Mouse (Mus musculus) heart, embryonic 15.5 days (tissue): ENCODE data around the gene Tspear. TPM values are rescaled to one million over a fixed set of nuclear protein-coding genes. Genes with fewer than 3 reads are reported as not detected.
A peak's percentile ranks its signal among the peaks of the same experiment; 100 is the strongest.
"Not testable (repeated sequence)": the region's sequence is repeated elsewhere in the genome, so short reads cannot be mapped to it uniquely, and the experiment has no call there.

Source experiments
- ATAC-seq: fragments of 200-750 bp; cut with Nextera tagmentation; replicated peaks from 2 replicates; pipeline ENCODE4 v1.8.0; 2017; ENCODE audit warnings: low read depth, moderate TSS enrichment; ENCODE audit not compliant: insufficient number of reproducible peaks, insufficient read depth, low FRiP score
- H3K27ac ChIP-seq: fragments of 300-500 bp; sonication (generic); 2 replicates; pipeline ENCODE4 v1.5.1; 2015; ENCODE audit warnings: mild to moderate bottlenecking, inconsistent platforms
- H3K27me3 ChIP-seq: fragments of 300-500 bp; sonication (generic); 2 replicates; pipeline ENCODE4 v1.6.1; 2015; ENCODE audit warnings: inconsistent platforms
- H3K36me3 ChIP-seq: fragments of 300-500 bp; sonication (generic); 2 replicates; pipeline ENCODE4 v1.6.1; 2015; ENCODE audit warnings: mild to moderate bottlenecking, inconsistent platforms
- H3K4me1 ChIP-seq: fragments of 300-500 bp; sonication (generic); replicated peaks from 2 replicates; pipeline ENCODE4 v1.6.1; 2015; ENCODE audit warnings: inconsistent platforms
- H3K4me2 ChIP-seq: fragments of 300-500 bp; sonication (generic); 2 replicates; pipeline ENCODE4 v1.6.1; 2015; ENCODE audit warnings: inconsistent platforms, mild to moderate bottlenecking, moderate library complexity
- H3K4me3 ChIP-seq: fragments of 300-500 bp; sonication (generic); 2 replicates; pipeline ENCODE4 v1.5.1; 2015; ENCODE audit warnings: mild to moderate bottlenecking, inconsistent platforms
- H3K9ac ChIP-seq: fragments of 300-500 bp; sonication (generic); 2 replicates; pipeline ENCODE4 v1.6.1; 2015; ENCODE audit warnings: mild to moderate bottlenecking, inconsistent platforms
- H3K9me3 ChIP-seq: fragments of 300-500 bp; sonication (generic); replicated peaks from 2 replicates; pipeline ENCODE4 v1.6.1; 2016; ENCODE audit warnings: inconsistent platforms
- WGBS: fragments of 180-500 bp; shearing (Covaris S2); methylation state at CpG from one replicate; pipeline ENCODE4 v1.1.7; 2015; ENCODE audit warnings: mixed read lengths; 5-methylcytosine and 5-hydroxymethylcytosine counted together
- polyA plus RNA-seq: library from polyadenylated mRNA; unstranded; fragments of >200 nt; fragmentation: Nextera tagmentation; extraction: Ambion mirVana; gene quantifications from 2 replicates; pipeline ENCODE4 v1.2.1, GENCODE M21; 2015

Tspear gene
- polyA plus RNA-seq, 1 experiment from 2014 or later, result not detected

DNA sequence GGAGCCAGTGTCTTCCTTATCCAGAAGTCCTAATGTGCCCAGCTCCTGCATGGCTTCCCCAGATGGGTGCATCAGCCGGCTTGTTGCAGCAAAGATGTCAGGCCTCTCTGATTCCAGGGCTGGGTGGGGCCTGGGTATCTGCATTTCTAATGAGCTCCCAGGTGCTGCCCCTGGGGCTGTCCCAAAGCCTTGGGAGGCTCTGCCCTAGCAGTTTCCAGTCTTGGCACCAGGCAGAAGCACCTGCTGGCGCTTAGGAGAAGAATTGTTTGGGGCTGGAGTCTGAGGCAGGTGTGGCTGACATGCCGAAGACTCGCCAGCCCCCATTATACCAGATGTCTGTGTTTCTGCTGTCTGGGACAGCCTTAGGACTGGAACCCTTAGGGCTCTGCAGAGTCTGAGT lies 15.7 kb upstream of the Tspear start:
- Histone ChIP-seq H3K9ac (no peak overlapping the region), H3K27me3 (peaks cover 9% of the 10 kb centered on the region), H3K4me2 (no peak overlapping the region), H3K9me3 (no peaks in the 10 kb centered on the region), H3K4me1 (no peaks in the 10 kb centered on the region), H3K27ac (no peak overlapping the region), H3K4me3 (no peak overlapping the region), H3K36me3 (no peaks in the 10 kb centered on the region)
- WGBS, result 75% methylated on average over 4 of the region's 4 CpGs
- ATAC-seq, result no peak

DNA sequence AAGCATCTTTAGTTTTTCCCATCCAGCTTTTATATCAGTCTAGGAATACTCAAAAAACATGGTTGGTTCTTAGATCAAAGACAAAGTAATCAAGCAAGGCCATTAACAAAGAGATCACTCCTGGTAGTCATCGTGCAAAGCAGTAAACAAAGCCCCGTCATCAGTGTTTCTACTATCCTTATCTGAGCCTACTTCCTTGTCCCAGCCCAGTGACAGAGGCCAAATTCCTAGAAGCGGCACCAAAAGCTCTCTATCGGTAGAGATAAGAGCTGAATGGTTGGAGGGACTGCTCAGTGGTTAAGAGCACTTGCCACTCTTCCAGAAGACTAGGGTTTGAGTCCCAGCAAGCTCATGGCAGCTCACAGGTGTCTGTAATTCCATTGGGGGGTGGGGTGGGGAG lies 14.8 kb upstream of the Tspear start:
- WGBS, result 16% methylated on average over 4 of the region's 4 CpGs

DNA sequence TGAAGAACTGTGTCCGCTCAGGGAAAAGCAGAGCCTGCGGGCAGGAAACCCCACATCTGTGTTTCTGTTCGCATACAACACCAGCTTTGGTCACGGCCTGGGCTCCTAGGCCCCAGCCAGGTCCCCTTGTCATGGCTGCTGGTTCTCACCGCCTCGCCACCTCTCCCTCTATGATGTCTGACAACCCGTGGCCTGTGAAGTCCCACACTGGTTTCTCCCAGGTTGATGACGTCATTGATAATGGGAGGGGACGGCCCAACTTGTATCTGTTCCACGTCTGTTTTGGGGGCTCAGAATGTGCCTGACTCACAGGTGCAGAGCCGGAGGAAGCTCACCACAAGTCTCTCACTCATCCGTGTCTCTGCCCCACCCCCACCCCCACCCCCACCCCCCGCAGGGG lies 12.6 kb upstream of the Tspear start:
- no peak overlapping the region for H3K4me3 ChIP-seq
- H3K4me1 ChIP-seq, result peaks cover 8% of the 10 kb centered on the region
- H3K9me3 ChIP-seq, result no peaks in the 10 kb centered on the region
- no peak overlapping the region for H3K9ac ChIP-seq
- H3K27me3 ChIP-seq, result peaks cover 36% of the 10 kb centered on the region
- H3K4me2 ChIP-seq, result no peak overlapping the region
- no peaks in the 10 kb centered on the region for H3K36me3 ChIP-seq
- ATAC-seq, result no peak
- 52% methylated on average over 13 of the region's 13 CpGs for WGBS
- no peak overlapping the region for H3K27ac ChIP-seq

More for the DNA sequence above, 14.8 kb upstream of the Tspear start:
- no peaks in the 10 kb centered on the region for H3K4me1 ChIP-seq
- H3K27ac ChIP-seq, result no peak overlapping the region
- H3K27me3 ChIP-seq, result peaks cover 17% of the 10 kb centered on the region
- no peak overlapping the region for H3K9ac ChIP-seq
- no peak overlapping the region for H3K4me3 ChIP-seq
- no peak overlapping the region for H3K4me2 ChIP-seq
- H3K9me3 ChIP-seq, result no peaks in the 10 kb centered on the region
- no peak for ATAC-seq
- H3K36me3 ChIP-seq, result no peaks in the 10 kb centered on the region

DNA sequence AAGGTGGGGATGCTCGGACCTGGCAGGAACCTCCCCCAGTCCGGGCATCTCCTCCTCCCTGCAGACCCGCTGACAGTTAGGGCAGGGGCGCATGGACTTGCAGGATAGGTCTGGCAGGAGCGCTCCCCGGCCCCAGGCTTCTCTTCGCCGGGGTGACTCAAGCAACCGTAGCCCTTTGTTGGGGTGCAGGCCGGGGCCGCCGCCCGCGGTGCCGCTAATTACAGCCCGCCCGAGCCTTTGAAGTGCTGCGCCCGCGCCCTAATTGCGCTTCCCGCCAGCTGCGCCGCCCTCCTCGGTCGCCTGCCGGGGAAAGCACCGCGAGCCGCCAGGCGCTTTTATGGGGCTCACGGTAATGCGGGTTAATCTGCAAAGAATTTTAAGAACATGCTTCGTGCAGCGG lies 8.8 kb upstream of the Tspear start:
- Histone ChIP-seq H3K27me3 (peaks cover 57% of the 10 kb centered on the region), H3K4me3 (peak overlapping the region; percentile 37)
- ATAC-seq, result no peak

DNA sequence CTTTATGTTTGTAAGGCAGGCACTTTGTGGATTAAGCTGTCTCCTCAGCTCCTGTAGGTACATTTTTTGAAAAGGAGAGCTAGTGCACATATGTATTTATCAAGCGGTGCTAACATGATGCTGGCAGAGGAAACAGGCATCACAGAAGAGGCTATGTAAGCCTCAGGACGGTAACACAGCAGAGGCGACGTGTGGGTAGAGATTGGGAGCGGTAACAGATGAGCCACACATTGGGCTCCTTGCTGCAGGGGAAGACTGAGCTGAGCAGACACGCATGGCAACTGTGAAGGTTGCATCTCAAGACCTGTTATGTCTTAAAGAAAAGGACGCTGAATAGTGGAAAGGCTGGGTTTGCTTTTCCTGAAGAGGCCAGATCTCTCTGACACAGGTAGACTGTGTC lies 3.4 kb upstream of the Tspear start:
- H3K36me3 ChIP-seq, result no peaks in the 10 kb centered on the region
- H3K27ac ChIP-seq, result no peak overlapping the region
- 60% methylated on average over 7 of the region's 7 CpGs for WGBS
- no peak overlapping the region for H3K4me3 ChIP-seq
- peaks cover 79% of the 10 kb centered on the region for H3K27me3 ChIP-seq
- no peak overlapping the region for H3K4me2 ChIP-seq
- no peak overlapping the region for H3K9ac ChIP-seq
- no peak for ATAC-seq
- no peaks in the 10 kb centered on the region for H3K9me3 ChIP-seq
- H3K4me1 ChIP-seq, result peaks cover 9% of the 10 kb centered on the region

More for the DNA sequence above, 8.8 kb upstream of the Tspear start:
- Histone ChIP-seq H3K4me2 (peak overlapping the region; percentile 61), H3K36me3 (no peaks in the 10 kb centered on the region), H3K27ac (no peak overlapping the region), H3K9ac (peak overlapping the region; percentile 17; the same call in 1 of the 2 replicates), H3K4me1 (peaks cover 8% of the 10 kb centered on the region), H3K9me3 (no peaks in the 10 kb centered on the region)
- WGBS, result 1% methylated on average over 35 of the region's 35 CpGs

DNA sequence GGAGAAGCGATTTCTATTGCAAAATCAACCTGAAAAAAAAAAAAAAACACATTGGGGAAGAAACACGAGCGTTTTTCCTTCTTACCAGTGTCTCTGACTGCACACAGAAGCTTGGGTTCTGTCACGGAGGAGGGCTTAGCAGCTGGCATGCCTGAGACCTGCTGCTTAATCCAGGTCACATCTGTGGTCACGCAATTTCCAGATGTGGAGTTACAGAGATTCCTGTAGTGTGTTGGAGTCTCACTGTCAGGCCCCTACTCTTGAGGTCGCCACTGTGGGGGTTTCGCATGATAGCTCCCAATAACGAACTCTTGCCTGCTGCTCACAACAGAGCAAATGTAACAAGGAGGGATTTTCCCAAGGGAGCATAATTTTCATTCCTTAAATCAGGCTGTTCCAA lies 2.2 kb upstream of the Tspear start:
- no peak overlapping the region for H3K27ac ChIP-seq
- H3K36me3 ChIP-seq, result no peaks in the 10 kb centered on the region
- no peak overlapping the region for H3K4me2 ChIP-seq
- peaks cover 9% of the 10 kb centered on the region for H3K4me1 ChIP-seq
- no peak overlapping the region for H3K9ac ChIP-seq
- H3K4me3 ChIP-seq, result no peak overlapping the region
- peaks cover 79% of the 10 kb centered on the region for H3K27me3 ChIP-seq
- WGBS, result 40% methylated on average over 8 of the region's 8 CpGs
- ATAC-seq, result no peak
- H3K9me3 ChIP-seq, result no peaks in the 10 kb centered on the region

DNA sequence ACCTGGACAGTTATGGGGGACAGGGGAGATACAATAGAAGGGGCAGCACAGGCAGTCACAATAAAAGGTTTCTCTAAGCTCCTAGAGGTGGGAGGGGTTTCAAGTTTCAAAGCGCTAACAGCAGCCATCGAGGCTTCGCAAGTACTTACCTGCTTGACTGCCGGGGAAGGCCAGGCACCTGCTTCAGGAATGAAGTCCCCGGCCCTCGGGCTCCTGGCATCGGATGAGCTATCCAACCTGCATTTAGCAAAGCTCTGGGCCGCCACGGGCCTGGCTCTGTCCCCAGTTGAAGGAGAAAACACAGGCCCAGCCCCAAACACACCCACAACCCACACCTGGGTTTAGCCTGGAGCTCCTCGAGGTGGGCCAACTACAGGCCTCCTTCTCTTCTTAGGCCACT lies 652 bp downstream of the Tspear start:
- no peak overlapping the region for H3K9ac ChIP-seq
- no peak overlapping the region for H3K4me2 ChIP-seq
- H3K27ac ChIP-seq, result no peak overlapping the region
- H3K4me1 ChIP-seq, result peaks cover 9% of the 10 kb centered on the region
- no peaks in the 10 kb centered on the region for H3K9me3 ChIP-seq
- no peak for ATAC-seq
- H3K4me3 ChIP-seq, result no peak overlapping the region
- 38% methylated on average over 10 of the region's 10 CpGs for WGBS
- H3K36me3 ChIP-seq, result no peaks in the 10 kb centered on the region
- peaks cover 77% of the 10 kb centered on the region for H3K27me3 ChIP-seq

DNA sequence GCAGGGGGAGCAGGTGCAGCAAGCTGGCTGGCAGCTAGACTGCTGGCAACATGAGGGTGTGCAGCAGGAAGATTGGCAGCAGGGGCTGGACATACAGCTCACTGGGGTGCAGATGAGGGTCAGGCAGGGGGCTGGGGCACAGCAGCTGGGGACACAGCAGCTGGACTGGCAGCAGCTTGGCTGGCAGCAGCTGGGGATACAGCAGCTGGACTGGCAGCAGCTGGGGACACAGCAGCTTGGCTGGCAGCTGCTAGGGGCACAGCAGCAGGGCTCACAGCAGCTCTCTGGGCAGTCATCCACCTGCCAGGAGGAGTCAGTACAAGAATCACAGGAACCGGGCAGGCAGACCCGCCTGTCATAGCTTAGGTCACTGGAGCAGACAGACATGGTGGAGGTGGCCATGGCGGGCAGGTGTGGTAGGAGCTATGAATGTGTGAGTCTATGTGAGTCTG lies 4.0 kb downstream of the Tspear start, which contains the start of gene Gm19402:
TSS of gene Gm19402 (minus strand) at position 402 of the 452 bp plus-strand sequence.
- 80% methylated on average over 3 of the region's 3 CpGs for WGBS

DNA sequence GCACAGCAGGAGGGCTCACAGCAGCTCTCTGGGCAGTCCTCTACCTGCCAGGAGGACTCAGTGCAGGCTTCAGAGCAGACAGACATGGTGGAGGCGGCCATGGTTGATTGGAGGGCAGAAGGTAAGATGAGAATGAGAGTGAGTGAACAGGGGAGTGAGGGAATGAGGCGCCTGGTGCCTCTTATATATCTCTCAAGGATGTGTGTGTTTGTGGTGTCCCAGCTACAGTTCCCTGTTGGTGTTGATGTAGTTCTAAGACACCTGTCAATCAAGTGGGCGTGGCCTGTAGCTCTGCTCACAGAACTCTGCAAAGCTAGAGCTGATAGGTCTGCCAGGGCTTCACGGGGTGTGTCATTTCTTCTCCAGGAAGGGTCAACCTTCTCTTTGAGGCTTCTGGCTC lies 10.8 kb downstream of the Tspear start, which contains the start of gene Gm9508:
TSS of gene Gm9508 (minus strand) at position 101 of the 400 bp plus-strand sequence.
- Histone ChIP-seq H3K4me2 (no peak within 1 kb of the TSS), H3K4me1 (no peaks in the 10 kb centered on the region), H3K9me3 (no peaks in the 10 kb centered on the region), H3K27me3 (0 out of 2 replicates have a peak, but pooled peaks cover 3% of the 10 kb centered on the region), H3K4me3 (no peak within 1 kb of the TSS), H3K9ac (no peak within 1 kb of the TSS), H3K27ac (no peak within 1 kb of the TSS), H3K36me3 (no peaks in the 10 kb centered on the region)
- WGBS, result 34% methylated on average over 4 of the region's 4 CpGs
- ATAC-seq, result no peak

More for the DNA sequence above, 4.0 kb downstream of the Tspear start, which contains the start of gene Gm19402:
- not testable (repeated sequence) for H3K4me3 ChIP-seq, H3K4me2 ChIP-seq, H3K9me3 ChIP-seq, ATAC-seq, H3K36me3 ChIP-seq, H3K27ac ChIP-seq, H3K9ac ChIP-seq, H3K4me1 ChIP-seq
- peaks cover 50% of the 10 kb centered on the region for H3K27me3 ChIP-seq

DNA sequence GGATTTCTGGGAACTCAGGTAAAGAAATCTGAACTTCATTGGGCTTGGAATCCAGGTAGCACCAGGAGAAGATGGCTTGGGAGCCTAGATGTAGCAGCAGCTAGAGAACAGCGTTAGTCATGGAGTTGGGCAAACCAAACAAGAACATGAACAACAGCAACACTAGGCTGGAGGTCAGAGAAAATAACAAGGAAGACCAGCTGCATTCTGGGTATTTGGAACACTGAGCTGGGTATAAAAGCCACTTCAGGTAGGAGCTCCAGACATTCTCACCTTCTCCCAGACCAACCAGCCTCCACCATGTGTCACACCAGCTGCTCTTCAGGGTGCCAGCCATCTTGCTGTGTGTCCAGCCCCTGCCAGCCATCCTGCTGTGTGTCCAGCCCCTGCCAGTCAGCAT lies 20.0 kb downstream of the Tspear start, which contains the start of gene Gm10272:
TSS of gene Gm10272 (plus strand) at position 301 of the 400 bp plus-strand sequence.
- H3K9ac ChIP-seq, result no peak within 1 kb of the TSS
- WGBS, result 90% methylated on average over 1 of the region's 1 CpGs
- H3K36me3 ChIP-seq, result no peaks in the 10 kb centered on the region
- no peak within 1 kb of the TSS for H3K27ac ChIP-seq
- no peak within 1 kb of the TSS for H3K4me2 ChIP-seq
- no peaks in the 10 kb centered on the region for H3K27me3 ChIP-seq
- no peak within 1 kb of the TSS for H3K4me3 ChIP-seq
- H3K4me1 ChIP-seq, result no peaks in the 10 kb centered on the region
- ATAC-seq, result no peak
- H3K9me3 ChIP-seq, result no peaks in the 10 kb centered on the region

DNA sequence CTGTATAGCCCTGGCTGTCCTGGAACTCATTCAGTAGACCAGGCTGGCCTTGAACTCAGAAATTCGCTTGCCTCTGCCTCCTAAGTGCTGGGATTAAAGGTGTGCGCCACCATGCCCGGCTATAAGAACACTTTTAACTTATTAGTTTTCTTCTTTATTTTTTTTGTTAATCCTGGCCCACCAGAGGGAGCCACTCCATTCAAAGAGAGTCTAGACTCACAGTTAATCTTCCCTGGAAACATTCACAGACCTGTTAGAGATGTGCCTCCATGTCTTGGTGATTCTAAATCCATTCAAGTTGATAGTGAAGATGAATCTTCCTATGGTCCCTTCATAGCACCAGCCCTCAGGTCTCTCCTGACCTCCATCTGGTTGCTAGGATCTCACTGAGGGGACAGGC lies 23.5 kb downstream of the Tspear start:
- no peak overlapping the region for H3K9ac ChIP-seq
- H3K4me2 ChIP-seq, result no peak overlapping the region
- H3K27ac ChIP-seq, result no peak overlapping the region
- no peaks in the 10 kb centered on the region for H3K36me3 ChIP-seq
- no peak overlapping the region for H3K4me3 ChIP-seq
- no peaks in the 10 kb centered on the region for H3K4me1 ChIP-seq
- ATAC-seq, result no peak
- 78% methylated on average over 3 of the region's 3 CpGs for WGBS
- no peaks in the 10 kb centered on the region for H3K27me3 ChIP-seq
- peaks cover 3% of the 10 kb centered on the region for H3K9me3 ChIP-seq

DNA sequence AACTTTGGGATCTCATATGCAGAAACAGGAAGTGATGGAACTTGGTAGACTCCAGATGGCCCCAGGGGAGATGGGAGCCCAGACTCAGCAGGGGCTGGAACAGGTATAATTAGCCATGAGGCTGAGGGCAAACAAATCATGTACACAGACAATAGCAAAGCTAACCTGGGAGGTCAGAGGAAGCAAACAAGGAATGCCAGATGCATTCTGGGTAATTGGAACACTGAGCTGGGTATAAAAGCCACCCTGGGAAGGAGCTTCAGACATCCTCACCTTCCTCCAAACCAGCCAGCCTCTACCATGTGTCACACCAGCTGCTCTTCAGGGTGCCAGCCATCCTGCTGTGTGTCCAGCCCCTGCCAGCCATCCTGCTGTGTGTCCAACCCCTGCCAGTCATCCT lies 24.8 kb downstream of the Tspear start, which contains the start of gene Gm10024:
TSS of gene Gm10024 (plus strand) at position 301 of the 400 bp plus-strand sequence.
- not testable (repeated sequence) for H3K36me3 ChIP-seq, ATAC-seq

More for the DNA sequence above, 24.8 kb downstream of the Tspear start, which contains the start of gene Gm10024:
- not testable (repeated sequence) for H3K27ac ChIP-seq, H3K27me3 ChIP-seq, H3K4me2 ChIP-seq, H3K9me3 ChIP-seq, H3K4me1 ChIP-seq, H3K4me3 ChIP-seq, H3K9ac ChIP-seq
